Mouse (Mus musculus) left cerebral cortex, adult 18-20 months (tissue): ENCODE measurements around the gene Cd82. TPM values are rescaled to one million over a fixed set of nuclear protein-coding genes. Genes with fewer than 3 reads are reported as not detected.

Experiments used
- microRNA-seq, 2 experiments: library from miRNA; unstranded; fragments of <30 nt; microRNA quantifications; one replicate each; pipeline ENCODE4 v1.2.0; 2021
- total RNA-seq, 2 experiments: library from RNA; stranded (reverse); gene quantifications; 2 replicates each; pipeline ENCODE4 v1.2.3; 2021

The Cd82 gene
- total RNA-seq, 2 experiments from 2014 or later: 12.8 to 15.4 TPM

Small RNA genes within 50 kb of the gene (microRNA-seq; reads per million reads assigned to microRNA genes)
- 0 to 0.21 reads per million in 2 experiments for gene Mir7001

Other genes with a start within 250 kb of the Cd82 start
- gene Tspan18, start 128.6 kb downstream of the Cd82 start, total RNA-seq: 1 to 10 TPM; 1.4 to 1.6 TPM
- gene Gm10803, start 97.4 kb upstream of the Cd82 start, total RNA-seq: not detected
- gene Alx4, start 179.2 kb upstream of the Cd82 start, total RNA-seq: 1 to 10 TPM; 1.7 to 1.9 TPM